Comparison of ENCODE assay signal across 19 mouse cellular contexts in the genomic region with DNA sequence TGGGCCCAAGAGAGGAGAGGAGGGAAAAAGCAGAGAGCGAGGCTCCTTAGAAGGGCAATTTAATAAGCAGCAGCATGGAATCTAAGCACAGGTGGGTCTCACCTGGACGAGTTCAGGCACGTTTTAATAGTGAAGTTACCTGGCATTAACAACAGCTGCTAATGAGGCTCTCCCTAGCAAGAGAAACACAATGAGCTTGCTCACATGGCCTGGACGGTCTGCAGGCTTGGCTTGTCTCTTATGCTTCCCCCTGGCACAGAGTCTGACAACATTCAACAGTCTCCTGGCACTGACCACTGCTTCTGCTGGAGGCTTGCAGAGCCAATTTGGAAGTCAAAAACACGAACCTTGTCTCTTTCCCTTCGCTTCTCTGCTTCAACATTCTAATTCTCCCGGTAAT.
DNase-seq lines count a peak whose midpoint lies in the region; ATAC-seq and TF ChIP-seq lines count a peak whose summit lies in the region.
"Had no signal": no experiment of that assay in that cellular context is flagged by ENCODE, and none has a peak within 500 bp of the region (broad histone marks: within the 10 kb centered on the region; RNA-seq: fewer than 3 reads in every experiment).

No protein-coding gene starts in this region.

- peak; percentile 68; the same call in 1 of the 2 replicates for ATAC-seq in hindbrain, embryonic 15.5 days (ENCODE audit: low FRiP score, low read depth)
- no peak for ATAC-seq in hindbrain, embryonic 12.5 days (ENCODE audit: low FRiP score)

- no peak for TF ChIP-seq CTCF in thymus, adult 2 months (IDR thresholded peaks at IDR 0.05; ENCODE audit: borderline replicate concordance, control insufficient read depth, extremely low read depth, insufficient read depth, low read length, poor library complexity)

- WGBS in hindbrain, embryonic 15.5 days = 58% methylated on average over 7 of the region's 7 CpGs
- 67% methylated on average over 7 of the region's 7 CpGs for WGBS in hindbrain, embryonic 12.5 days
- 77% methylated on average over 7 of the region's 7 CpGs for WGBS in thymus, adult 2 months

- H3K27ac ChIP-seq in hindbrain, embryonic 15.5 days (replicated peaks) = no peak overlapping the region
- no peak overlapping the region for H3K27ac ChIP-seq in hindbrain, embryonic 12.5 days
- no peak overlapping the region for H3K27ac ChIP-seq in thymus, adult 2 months (ENCODE audit: control insufficient read depth, insufficient read depth, low read length)
- H3K27ac ChIP-seq: embryonic facial prominence, embryonic 12.5 days; forebrain, embryonic 10.5 days; heart, embryonic 15.5 days; hindbrain, embryonic 14.5 days; liver, embryonic 14.5 days; midbrain, embryonic 12.5 days had no signal

- H3K4me1 ChIP-seq in hindbrain, embryonic 15.5 days (replicated peaks) = 0 out of 2 replicates have a peak, but pooled peaks cover 3% of the 10 kb centered on the region
- no peaks in the 10 kb centered on the region for H3K4me1 ChIP-seq in hindbrain, embryonic 12.5 days
- H3K4me1 ChIP-seq in thymus, adult 2 months (replicated peaks; ENCODE audit: control insufficient read depth, insufficient read depth, low read length) = no peaks in the 10 kb centered on the region
- H3K4me1 ChIP-seq: embryonic facial prominence, embryonic 12.5 days; forebrain, embryonic 10.5 days; heart, embryonic 15.5 days; midbrain, embryonic 12.5 days had no signal

- peak; percentile 19 for DNase-seq in MN1 (ENCODE audit: low spot score)
- peak; percentile 93 for DNase-seq in brain, adult 2 months (ENCODE audit: low read depth, low spot score)
- DNase-seq in cerebellum, adult 9-11 months = peak; percentile 81
- no peak for DNase-seq in thymus, adult 2 months
- DNase-seq in c-Kit-positive CD71-positive TER-119-positive erythroid progenitor cells, embryonic 14.5 days (ENCODE audit: low spot score) = no peak
- no peak for DNase-seq in adrenal gland, postnatal 10 days
- DNase-seq: adrenal gland, postnatal 25 days; heart, adult 11 months; kidney, adult 2 months; kidney, postnatal 4 days; lung, postnatal 14 days had no signal

- no peak for TF ChIP-seq POLR2A in thymus, adult 2 months (IDR thresholded peaks at IDR 0.05; ENCODE audit: control insufficient read depth, extremely low read depth, insufficient read depth, low read length, poor library complexity)

- no peak overlapping the region for H3K4me2 ChIP-seq in hindbrain, embryonic 15.5 days
- no peak overlapping the region for H3K4me2 ChIP-seq in hindbrain, embryonic 12.5 days (replicated peaks)
- H3K4me2 ChIP-seq: embryonic facial prominence, embryonic 12.5 days; heart, embryonic 15.5 days; hindbrain, embryonic 14.5 days; midbrain, embryonic 12.5 days had no signal

- H3K4me3 ChIP-seq in hindbrain, embryonic 15.5 days = no peak overlapping the region
- H3K4me3 ChIP-seq in hindbrain, embryonic 12.5 days = no peak overlapping the region
- H3K4me3 ChIP-seq in thymus, adult 2 months (ENCODE audit: control insufficient read depth, insufficient read depth, low read length) = no peak overlapping the region
- H3K4me3 ChIP-seq: embryonic facial prominence, embryonic 12.5 days; forebrain, embryonic 10.5 days; heart, embryonic 15.5 days; midbrain, embryonic 12.5 days had no signal

- H3K9ac ChIP-seq in hindbrain, embryonic 15.5 days = no peak overlapping the region
- no peak overlapping the region for H3K9ac ChIP-seq in hindbrain, embryonic 12.5 days
- H3K9ac ChIP-seq: embryonic facial prominence, embryonic 12.5 days; heart, embryonic 15.5 days; hindbrain, embryonic 14.5 days; liver, embryonic 14.5 days; midbrain, embryonic 12.5 days had no signal

- H3K9me3 ChIP-seq in hindbrain, embryonic 15.5 days = no peaks in the 10 kb centered on the region
- no peaks in the 10 kb centered on the region for H3K9me3 ChIP-seq in hindbrain, embryonic 12.5 days (replicated peaks)
- H3K9me3 ChIP-seq: embryonic facial prominence, embryonic 12.5 days; forebrain, embryonic 10.5 days; heart, embryonic 15.5 days; midbrain, embryonic 12.5 days had no signal

- H3K36me3 ChIP-seq in hindbrain, embryonic 15.5 days = no peaks in the 10 kb centered on the region
- H3K36me3 ChIP-seq in hindbrain, embryonic 12.5 days = no peaks in the 10 kb centered on the region
- H3K36me3 ChIP-seq in thymus, adult 2 months (ENCODE audit: control insufficient read depth, insufficient read depth, low read length) = no peaks in the 10 kb centered on the region
- H3K36me3 ChIP-seq: embryonic facial prominence, embryonic 12.5 days; forebrain, embryonic 10.5 days; heart, embryonic 15.5 days; midbrain, embryonic 12.5 days had no signal

- H3K27me3 ChIP-seq in hindbrain, embryonic 15.5 days = no peaks in the 10 kb centered on the region
- H3K27me3 ChIP-seq in hindbrain, embryonic 12.5 days = no peaks in the 10 kb centered on the region
- H3K27me3 ChIP-seq in thymus, adult 2 months (ENCODE audit: control insufficient read depth, insufficient read depth, low read length) = no peaks in the 10 kb centered on the region
- H3K27me3 ChIP-seq: embryonic facial prominence, embryonic 12.5 days; heart, embryonic 15.5 days; midbrain, embryonic 12.5 days had no signal

Comparison
In these comparisons a context has a peak if more than half of its experiments do, and no peak if none do; other contexts are left out.
1. DNase-seq: peak in MN1 (single experiment), brain, adult 2 months (single experiment) and cerebellum, adult 9-11 months (single experiment); none in thymus, adult 2 months (single experiment), c-Kit-positive CD71-positive TER-119-positive erythroid progenitor cells, embryonic 14.5 days (single experiment) and adrenal gland, postnatal 10 days (single experiment).